Mouse (Mus musculus) small intestine, adult 2 months (tissue): Measurements from ENCODE around the gene Dlgap1.

Experiments
- CTCF ChIP-seq: fragments of 200-500 bp; IDR thresholded peaks from 2 replicates; pipeline ENCODE4 v1.5.1; 2012; ENCODE audit warnings: low read depth, mild to moderate bottlenecking, control low read depth, inconsistent platforms, low read length, moderate library complexity, mixed read lengths; ENCODE audit not compliant: insufficient replicate concordance, insufficient read length; ENCODE audit errors: extremely low read depth
- POLR2A ChIP-seq: fragments of 200-500 bp; IDR thresholded peaks from 2 replicates; pipeline ENCODE4 v1.6.1; 2012; ENCODE audit warnings: low read depth, mild to moderate bottlenecking, control low read depth, inconsistent platforms, low read length, moderate library complexity

- no peak for TF ChIP-seq POLR2A
- TF ChIP-seq CTCF = no peak
Measured at GRCm38 (mm10) chr17:70808837-70809236, 840.0 kb downstream of the Dlgap1 start.
